Mouse (Mus musculus): ENCODE measurements around the gene Jph4.
A peak's percentile ranks its signal among the peaks of the same experiment; 100 is the strongest.

Jph4 gene

GRCm38 (mm10) chr14:55095263-55095662 lies 21.5 kb downstream of the Jph4 start:
- DNase-seq (ENCODE audit: low spot score in 2 of 2), result no peak

GRCm38 (mm10) chr14:55094704-55095231 lies 22.0 kb downstream of the Jph4 start, which contains the start of gene Thtpa:
Gene Thtpa, plus strand, starts transcription at chr14:55094784.
- DNase-seq (ENCODE audit: low spot score in 2 of 2), result peak; percentile 86

GRCm38 (mm10) chr14:55093927-55094326 lies 22.8 kb downstream of the Jph4 start:
- DNase-seq (ENCODE audit: low spot score in 2 of 2), result no peak

- peak; percentile 95 to 96 for DNase-seq (ENCODE audit: low spot score in 2 of 2)
Measured at GRCm38 (mm10) chr14:55092011-55092577, 24.6 kb downstream of the Jph4 start, which contains the start of gene Zfhx2. Gene Zfhx2, minus strand, starts transcription at chr14:55092324.

- peak in 1 of 2 experiments; percentile 48 for DNase-seq (ENCODE audit: low spot score in 2 of 2)
Measured at GRCm38 (mm10) chr14:55091209-55091865, 25.4 kb downstream of the Jph4 start.

GRCm38 (mm10) chr14:55089199-55089947 lies 27.4 kb downstream of the Jph4 start:
- DNase-seq (ENCODE audit: low spot score in 2 of 2), result peak in 1 of 2 experiments; percentile 73

GRCm38 (mm10) chr14:55086009-55086514 lies 30.7 kb downstream of the Jph4 start:
- DNase-seq (ENCODE audit: low spot score in 2 of 2), result no peak

GRCm38 (mm10) chr14:55085324-55086008 lies 31.3 kb downstream of the Jph4 start:
- DNase-seq (ENCODE audit: low spot score in 2 of 2), result no peak

GRCm38 (mm10) chr14:55083481-55083880 lies 33.3 kb downstream of the Jph4 start:
- no peak for DNase-seq (ENCODE audit: low spot score in 2 of 2)

- DNase-seq (ENCODE audit: low spot score in 2 of 2), result no peak
Measured at GRCm38 (mm10) chr14:55081105-55081504, 35.6 kb downstream of the Jph4 start.

- peak; percentile 73 to 76 for DNase-seq (ENCODE audit: low spot score in 2 of 2)
Measured at GRCm38 (mm10) chr14:55079214-55079970, 37.3 kb downstream of the Jph4 start.

- DNase-seq (ENCODE audit: low spot score in 2 of 2), result no peak
Measured at GRCm38 (mm10) chr14:55078366-55078989, 38.3 kb downstream of the Jph4 start.

GRCm38 (mm10) chr14:55077481-55078365 lies 39.0 kb downstream of the Jph4 start:
- DNase-seq (ENCODE audit: low spot score in 2 of 2), result no peak

GRCm38 (mm10) chr14:55076956-55077355 lies 39.8 kb downstream of the Jph4 start:
- no peak for DNase-seq (ENCODE audit: low spot score in 2 of 2)

- DNase-seq (ENCODE audit: low spot score in 2 of 2), result peak; percentile 79 to 80
Measured at GRCm38 (mm10) chr14:55076224-55076623, 40.5 kb downstream of the Jph4 start.

- no peak for DNase-seq (ENCODE audit: low spot score in 2 of 2)
Measured at GRCm38 (mm10) chr14:55074416-55074815, 42.3 kb downstream of the Jph4 start.

GRCm38 (mm10) chr14:55071756-55072155 lies 45.0 kb downstream of the Jph4 start:
- DNase-seq (ENCODE audit: low spot score in 2 of 2), result no peak

GRCm38 (mm10) chr14:55066042-55066441 lies 50.7 kb downstream of the Jph4 start:
- DNase-seq (ENCODE audit: low spot score in 2 of 2), result no peak

GRCm38 (mm10) chr14:55065391-55065790 lies 51.3 kb downstream of the Jph4 start:
- no peak for DNase-seq (ENCODE audit: low spot score in 2 of 2)

All from frontal cortex, postnatal 36 days (tissue).